Mouse (Mus musculus): ENCODE data around the gene Clnk.

The Clnk gene

DNA sequence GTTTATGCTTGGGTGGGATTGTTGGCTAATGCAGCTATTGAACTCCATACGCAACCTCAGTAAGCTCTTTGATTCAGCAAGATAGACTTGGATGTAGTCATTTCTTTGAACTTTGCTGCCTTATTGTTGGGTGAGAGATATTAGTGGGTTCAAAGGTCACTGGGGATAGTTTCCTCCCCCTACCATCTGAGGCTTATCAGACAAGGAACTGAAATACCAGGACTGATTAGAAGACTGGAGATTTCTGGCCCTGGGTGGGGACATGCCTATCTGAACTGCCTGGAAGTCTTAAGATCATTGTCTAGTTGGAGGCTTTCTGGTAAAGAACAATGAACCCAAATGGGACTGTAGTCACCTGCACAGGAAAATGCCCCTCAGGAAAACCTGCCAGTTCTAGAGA lies 26.4 kb downstream of the Clnk start:
- DNase-seq, result no peak

- DNase-seq, result no peak
These were observed 31.1 kb downstream of the Clnk start for GRCm38 (mm10) chr5:38845529-38845928.

DNA sequence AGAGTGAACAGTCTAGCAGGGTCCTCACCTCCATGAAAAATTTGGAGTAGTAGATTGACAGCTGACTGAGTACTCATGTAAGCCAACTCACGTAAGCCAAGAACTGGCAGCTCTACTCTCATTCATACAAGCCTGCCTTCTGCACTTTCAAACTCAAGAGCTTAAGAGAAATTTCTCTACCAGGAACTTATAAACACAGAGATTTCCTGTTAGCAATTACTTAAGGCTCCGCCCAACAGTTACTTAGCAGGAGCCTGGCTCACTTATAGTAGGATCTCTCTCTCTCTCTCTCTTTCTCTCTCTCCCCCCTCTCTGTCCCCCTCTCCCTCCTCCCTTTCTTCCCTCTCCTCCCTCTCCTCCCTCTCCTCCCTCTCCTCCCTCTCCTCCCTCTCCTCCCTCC lies 32.3 kb downstream of the Clnk start:
- no peak for DNase-seq

DNA sequence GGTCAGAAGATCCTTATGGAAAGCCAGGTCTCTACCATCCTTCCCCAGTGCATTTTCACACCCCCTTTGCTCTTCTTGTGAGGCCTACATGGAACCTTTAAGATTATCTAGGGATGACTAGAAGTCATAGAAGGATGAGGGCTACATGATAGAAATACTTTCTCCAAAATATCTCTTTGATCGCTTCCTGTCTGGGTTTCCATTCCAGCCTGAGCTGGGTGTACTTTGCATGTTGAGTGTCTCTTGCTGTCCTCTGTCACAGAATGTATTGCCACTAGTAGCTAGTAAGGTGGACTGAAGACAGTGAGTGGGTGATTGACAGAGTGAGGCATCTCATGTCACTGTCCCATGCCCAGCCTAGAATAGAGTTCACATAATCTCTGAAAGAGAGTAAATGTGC lies 36.6 kb downstream of the Clnk start:
- DNase-seq, result no peak

DNA sequence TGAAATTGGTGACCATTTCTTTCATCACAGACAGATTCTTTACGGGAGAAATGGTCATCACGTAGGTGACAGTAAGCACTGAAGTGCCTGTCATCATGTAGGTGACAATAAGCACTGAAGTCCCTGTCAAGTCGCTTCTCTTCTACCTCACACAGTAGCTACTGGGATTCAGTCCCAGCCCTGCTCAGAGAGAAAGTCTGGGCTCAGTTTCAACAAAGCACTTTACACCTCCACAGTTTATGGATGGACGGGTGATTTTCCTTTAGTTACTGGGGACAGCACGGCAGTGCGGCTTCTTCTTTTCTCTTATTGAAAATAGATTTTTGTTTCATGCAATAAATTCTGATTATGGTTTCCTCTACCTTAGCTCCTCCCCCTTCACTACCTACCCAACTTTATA lies 49.3 kb downstream of the Clnk start:
- peak in 1 of 2 experiments; percentile 36 for DNase-seq

DNA sequence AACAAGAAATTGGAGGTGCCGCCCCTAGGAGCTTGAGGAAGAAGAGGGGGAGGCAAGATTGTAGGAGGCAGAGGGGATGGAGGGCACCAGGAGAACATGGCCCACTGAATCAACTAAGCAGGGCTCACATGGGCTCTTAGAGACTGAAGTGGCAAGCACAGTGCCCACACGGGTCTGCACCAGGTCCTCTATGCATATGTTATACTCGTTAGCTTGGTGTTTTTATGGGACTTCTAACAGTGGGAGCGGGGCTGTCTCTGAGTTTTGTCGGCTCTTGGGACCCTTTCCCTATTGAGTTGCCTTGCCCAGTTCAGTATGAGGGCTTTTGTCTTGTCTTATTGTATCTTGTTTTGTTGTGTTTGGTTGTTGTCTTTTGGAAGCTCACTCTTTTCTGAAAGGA lies 50.0 kb downstream of the Clnk start:
- no peak for DNase-seq

DNA sequence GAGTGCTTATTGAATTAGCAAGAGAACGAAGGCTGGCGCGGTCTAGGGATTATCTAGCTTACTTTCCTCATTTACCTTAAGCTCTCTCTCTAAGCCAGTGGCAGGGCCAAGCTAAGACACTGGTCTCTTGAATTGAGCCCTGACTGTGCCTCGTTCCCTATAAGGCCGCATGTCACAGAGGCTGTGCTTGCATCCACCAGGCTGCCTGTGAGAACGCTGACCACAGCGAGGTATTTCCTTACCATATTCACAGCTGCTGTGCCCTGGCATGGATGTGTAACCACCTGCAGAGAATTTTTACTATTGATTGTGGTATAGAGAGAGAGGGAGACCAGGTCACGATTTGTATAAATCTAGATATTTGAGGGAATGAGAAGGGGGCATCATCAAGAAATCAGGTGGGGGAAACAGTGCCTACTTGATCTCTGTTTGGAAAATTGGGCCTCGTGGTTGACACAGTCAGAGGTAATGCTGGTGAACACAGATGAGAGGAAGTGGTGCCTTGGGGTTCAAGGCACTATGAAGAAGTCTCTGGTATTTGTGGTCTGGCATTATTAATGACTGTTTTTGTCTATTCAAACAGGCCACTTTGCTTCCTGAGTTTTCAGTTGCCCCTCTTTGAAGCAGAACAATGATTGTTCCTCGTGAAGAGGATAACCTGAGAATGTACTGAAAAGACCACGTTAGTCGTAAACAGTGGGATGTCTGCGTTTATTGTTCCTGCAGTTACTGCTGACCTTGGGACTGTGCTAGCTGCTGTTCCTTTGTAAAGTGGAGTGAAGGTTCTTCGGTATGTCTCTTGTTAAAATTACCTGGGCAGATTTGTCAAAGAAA lies 52.3 kb downstream of the Clnk start:
- no peak for DNase-seq

- peak; percentile 73 to 76 for DNase-seq
These were observed 63.1 kb downstream of the Clnk start for GRCm38 (mm10) chr5:38813391-38814109.

DNA sequence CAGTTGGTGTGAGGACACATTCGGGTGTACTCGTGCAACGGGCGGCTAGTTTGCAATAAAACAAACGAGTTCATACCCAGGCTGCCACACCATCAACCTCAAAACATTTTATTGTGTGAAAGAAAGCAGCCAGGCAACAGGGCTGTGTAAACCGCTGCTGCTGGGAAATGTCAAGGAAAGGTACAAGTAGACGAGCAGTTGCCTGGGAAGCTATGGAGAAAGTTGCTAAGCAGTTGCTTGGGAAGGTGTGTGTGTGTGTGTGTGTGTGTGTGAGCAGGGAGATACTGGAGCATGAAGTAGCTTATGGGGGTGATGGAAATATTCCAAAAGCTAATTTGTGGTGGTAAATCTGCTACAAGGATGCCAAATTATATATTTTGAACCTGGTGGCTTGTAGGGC lies 63.7 kb downstream of the Clnk start:
- DNase-seq, result no peak

DNA sequence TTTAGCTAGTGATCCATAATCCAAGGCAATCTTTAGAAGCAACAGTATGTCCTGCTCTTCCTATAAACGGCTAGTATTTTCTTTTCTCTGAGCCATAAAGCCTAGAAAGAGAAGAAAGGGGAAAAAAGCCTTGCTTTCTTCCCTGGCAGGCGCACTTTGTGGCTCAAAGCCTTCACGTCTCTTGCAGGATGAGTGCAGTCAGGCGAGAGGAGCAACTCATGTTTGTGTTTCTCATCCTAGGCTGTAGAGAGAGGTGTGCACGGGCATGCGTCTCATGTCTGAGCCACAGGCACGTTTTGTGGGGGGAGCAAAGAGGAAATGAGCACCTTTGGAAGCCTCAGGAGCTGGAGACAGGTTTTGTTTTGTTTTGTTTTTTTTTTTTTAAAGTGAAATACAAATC lies 64.2 kb downstream of the Clnk start:
- peak; percentile 49 for DNase-seq

DNA sequence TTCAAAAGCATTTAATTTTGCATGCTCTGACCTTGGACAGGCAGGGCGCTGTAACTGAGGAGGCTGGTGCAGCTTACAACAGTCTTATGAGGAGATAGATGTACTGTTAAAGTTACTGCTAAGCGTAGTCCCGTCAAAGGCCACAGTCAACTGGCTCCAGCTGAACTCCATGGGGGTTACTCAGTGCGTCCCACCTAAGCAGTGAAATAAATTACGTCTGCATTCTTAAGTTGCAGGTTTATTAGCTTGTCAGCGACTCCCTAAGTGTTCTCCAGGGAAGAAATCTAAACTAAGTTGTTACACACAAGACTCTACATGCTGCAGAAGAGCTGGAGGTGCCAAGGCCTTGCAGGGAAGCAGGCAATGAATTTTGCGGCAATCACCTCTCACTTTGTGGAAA lies 77.7 kb downstream of the Clnk start:
- no peak for DNase-seq

DNA sequence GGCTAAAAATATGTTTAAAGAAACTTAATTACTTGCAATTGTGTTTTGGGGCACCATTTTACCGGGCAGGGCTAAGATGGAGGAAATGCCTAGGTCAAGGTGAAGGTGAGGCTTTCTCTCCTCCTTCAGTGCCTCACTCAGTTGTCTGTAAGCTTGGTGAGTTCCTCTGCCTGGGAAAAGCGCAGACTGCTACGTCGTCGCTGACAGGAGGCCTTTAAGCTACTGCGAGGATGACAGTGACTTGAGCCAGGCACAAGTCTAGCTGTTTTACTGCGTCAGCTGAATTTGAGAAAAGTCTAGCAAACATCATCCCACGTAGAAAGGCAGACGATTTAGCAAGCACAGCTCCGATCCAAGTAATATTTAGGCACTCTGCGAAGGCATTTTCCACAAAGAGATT lies 81.5 kb downstream of the Clnk start:
- no peak for DNase-seq

DNA sequence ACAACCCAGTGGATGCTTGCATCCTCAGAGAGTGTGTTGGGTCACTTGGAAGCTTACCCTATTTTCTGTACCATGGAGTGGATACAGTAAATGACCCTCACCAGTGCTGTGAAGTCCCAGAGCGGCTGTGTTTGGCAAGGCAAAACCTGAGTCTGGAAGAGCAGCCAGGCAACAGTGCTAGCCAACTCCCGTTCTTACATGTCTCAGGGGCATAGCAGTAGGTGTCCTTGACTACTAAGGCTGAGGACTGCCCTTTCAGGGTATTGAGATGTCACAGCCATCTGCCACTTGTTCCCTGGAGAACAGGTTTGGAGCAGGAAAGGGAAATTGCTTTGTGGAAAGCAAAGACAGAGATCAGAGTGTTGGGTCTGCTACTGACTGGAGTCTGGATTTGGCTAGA lies 85.5 kb downstream of the Clnk start:
- DNase-seq, result peak; percentile 32 to 60

DNA sequence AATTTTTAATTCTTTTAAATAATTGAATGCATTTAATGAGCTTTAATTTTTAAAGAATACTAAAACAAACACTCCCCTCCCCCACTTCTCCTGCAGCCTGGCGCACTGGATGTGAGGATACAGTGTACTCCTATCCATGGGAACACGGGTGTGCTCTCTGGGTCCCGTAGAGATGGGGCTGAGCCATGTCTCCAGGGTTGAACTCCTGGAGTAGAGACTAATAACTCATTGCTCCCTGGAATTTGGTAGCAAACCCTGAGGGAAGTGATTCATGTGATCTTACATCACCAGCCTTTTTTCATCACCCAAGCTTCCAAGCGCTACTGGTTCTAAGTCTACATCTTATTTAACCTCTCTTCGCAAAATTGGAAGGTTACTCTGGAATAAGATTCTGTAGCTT lies 87.8 kb downstream of the Clnk start:
- no peak for DNase-seq

DNA sequence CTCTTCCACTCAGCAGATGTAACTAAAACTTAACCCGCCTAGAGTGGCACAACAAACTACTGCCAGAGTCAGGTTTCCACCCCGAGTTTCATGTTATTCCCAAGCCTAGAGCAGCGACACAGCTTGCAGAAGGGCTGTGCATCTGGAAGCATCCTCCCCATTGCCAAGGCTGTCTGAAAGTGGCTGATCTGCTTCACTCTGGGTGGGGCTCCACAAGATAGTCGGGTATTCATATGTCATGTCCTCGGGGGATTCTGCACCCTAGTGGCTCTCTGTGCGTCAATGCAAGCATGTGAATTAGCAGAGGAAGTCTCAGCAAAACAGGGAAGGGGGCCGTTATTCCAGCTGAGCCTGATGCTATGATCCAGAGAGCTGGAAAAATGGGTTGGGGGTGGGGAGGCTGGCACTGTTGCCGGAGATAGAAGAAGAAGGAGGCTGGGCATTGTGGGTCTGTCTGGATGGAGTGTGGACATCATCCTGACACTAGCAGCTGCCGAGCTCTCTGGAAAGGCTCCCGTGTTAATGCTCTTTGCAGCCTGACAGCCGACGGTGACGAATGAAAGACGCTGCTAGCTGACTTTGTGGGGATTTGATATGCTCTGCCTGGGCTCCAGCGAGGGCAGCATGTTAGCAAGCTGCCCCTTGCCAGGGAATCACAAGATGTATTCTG lies 88.6 kb downstream of the Clnk start:
- peak; percentile 51 to 69 for DNase-seq

- DNase-seq, result no peak
These were observed 90.5 kb downstream of the Clnk start for GRCm38 (mm10) chr5:38786126-38786525.

- no peak for DNase-seq
These were observed 90.9 kb downstream of the Clnk start for GRCm38 (mm10) chr5:38785686-38786085.

DNA sequence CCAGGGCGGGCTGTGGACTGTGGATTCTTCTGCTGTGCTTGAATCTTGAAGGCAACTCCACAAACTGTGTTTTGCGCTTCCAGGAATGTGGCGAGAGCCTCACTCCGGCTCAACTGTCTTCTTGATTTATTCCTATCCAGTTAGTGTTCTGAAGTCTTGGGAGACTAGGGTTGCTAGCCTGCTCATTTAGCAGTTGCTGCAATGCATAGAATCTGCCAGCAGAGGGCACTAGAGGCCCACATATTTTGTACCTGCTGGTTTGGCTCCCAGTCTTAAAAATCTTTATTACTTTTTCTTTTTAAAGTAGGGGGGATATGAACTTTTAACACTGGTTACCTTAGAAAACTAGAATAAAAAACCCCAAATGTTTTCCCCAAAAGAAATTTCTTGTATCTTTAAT lies 94.8 kb downstream of the Clnk start:
- DNase-seq, result peak; percentile 91 to 93

- DNase-seq, result peak in 1 of 2 experiments; percentile 35
These were observed 96.0 kb downstream of the Clnk start for GRCm38 (mm10) chr5:38780631-38781030.

- DNase-seq, result no peak
These were observed 96.6 kb downstream of the Clnk start for GRCm38 (mm10) chr5:38780045-38780444.

DNA sequence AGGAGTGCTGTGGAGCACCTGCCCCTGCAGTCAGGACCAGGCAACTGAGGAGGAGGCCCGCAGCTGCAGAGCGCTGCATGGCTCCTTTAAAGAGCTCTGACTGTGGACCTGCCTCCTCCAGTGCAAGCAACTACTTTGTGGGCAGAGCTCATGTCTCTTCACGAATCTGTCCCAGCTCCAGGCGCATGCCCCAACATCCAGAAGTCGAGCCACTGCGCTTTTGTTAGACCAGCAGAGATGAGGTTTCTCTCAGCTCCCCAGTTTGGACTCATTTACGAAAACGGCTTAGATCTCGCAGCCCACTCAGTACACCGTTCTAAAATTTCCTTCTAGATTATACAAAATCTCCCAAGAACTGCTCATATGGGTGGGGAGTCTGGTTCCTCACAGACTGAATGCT lies 101.1 kb downstream of the Clnk start:
- DNase-seq, result no peak

DNA sequence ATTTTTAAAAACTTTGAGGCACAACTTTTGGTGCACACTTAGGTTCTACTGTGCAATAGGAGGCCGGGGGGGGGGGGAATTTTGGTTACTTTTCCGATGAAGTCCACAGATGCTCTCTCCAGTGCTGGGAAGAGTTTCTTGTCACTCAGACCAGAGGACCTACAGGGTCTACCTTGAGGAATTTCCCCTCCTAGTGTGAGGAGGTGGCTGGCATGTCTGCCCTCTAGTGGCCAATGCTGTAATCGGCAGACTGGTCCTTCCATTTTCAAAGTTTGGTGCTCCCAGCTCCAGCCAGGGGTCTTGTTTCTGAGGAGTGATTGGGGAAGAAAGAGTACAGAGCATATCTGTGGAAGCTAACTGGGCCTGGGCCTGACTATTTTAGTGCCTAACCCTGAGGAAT lies 121.7 kb downstream of the Clnk start:
- peak; percentile 61 to 69 for DNase-seq

DNA sequence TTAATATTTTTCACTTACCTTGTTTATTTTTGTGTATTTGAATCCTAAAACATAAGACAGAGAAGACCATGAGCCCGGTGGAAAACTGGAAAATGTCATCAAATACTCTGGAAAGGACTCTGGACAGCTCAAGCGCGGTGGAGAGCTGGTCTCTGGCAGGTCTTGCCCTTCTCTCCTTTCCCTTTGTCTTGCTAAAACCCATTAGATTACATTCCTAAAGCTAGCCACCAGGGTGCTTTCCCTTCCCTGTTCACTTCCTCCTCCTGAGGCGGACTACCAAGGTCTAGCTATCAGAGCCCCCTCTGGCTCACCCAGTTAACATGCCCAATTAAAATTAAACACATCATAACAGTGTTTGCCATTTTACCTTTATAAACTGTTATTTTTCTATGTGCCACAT lies 123.9 kb downstream of the Clnk start:
- DNase-seq, result no peak

Data from cerebellum, postnatal 14 days (tissue).